Mouse (Mus musculus): Measurements from ENCODE around the gene Spon1. TPM values are rescaled to one million over a fixed set of nuclear protein-coding genes. Genes with fewer than 3 reads are reported as not detected.

The Spon1 gene
- polyA plus RNA-seq, 1 experiment from 2014 or later: 79.7 TPM

DNA sequence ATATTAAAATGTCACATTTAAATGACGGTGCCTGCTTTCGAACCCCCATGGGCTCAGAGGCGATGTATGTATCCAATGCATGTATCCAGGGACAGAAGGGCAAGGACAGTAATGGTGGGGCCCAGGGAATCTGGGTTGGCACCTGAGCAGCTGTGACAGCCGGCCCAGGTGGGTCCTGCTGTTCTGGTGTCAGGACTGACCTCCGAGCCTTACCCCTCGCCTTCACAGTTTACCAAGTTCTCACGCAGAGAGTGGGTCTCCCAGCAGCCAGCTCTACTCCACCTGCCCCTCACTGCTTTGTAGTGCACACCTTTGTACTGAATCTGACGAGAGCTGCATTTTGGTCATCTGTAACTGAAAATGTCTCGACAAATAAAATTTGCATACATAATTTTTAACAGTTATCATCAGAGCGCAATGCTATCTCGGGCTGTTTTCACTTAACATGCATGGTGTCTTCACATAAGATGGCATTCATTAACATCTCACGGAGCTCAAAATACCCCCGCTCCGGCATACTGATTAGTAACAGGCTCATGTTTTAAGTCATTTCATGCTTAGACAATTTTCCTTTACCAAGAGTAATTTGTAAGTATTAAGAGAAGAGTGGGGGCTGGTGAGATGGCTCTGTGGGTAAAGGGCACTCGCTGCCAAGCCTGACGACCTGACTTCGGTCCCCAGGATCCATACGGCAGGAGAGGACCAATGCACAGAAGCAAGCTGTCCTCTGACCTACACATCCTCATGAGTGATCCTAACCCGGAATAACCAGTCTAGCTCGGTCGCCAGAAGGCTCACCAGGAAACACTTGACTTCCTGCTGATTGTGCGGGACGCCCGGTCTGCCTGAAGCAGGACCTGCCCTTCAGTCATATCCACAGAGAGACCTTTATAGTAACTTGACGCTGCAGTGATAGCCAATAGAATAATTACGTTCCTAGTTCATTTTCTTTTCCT, 277.5 kb downstream of the Spon1 start:
- Histone ChIP-seq H3K27me3 (ENCODE audit: control insufficient read depth, insufficient read depth, low read length) (no peaks in the 10 kb centered on the region), H3K4me1 (ENCODE audit: control insufficient read depth, insufficient read depth, low read length) (peaks cover 33% of the 10 kb centered on the region), H3K9ac (ENCODE audit: low read depth, low read length) (no peak overlapping the region), H3K4me2 (no peak overlapping the region), H3K27ac (ENCODE audit: low read depth, low read length) (no peak overlapping the region), H3K9me3 (replicated peaks; ENCODE audit: control insufficient read depth, low read length) (no peaks in the 10 kb centered on the region), H3K4me3 (ENCODE audit: low read depth, low read length) (no peak overlapping the region), H3K36me3 (ENCODE audit: control insufficient read depth, insufficient read depth, low read length) (peaks cover 7% of the 10 kb centered on the region; the same call in 1 of the 2 replicates)
- 68% methylated on average over 26 of the region's 26 CpGs for WGBS (ENCODE audit: insufficient replicate concordance)
- no peak for ATAC-seq (replicated peaks; ENCODE audit: insufficient number of reproducible peaks, low FRiP score, low TSS enrichment)

DNA sequence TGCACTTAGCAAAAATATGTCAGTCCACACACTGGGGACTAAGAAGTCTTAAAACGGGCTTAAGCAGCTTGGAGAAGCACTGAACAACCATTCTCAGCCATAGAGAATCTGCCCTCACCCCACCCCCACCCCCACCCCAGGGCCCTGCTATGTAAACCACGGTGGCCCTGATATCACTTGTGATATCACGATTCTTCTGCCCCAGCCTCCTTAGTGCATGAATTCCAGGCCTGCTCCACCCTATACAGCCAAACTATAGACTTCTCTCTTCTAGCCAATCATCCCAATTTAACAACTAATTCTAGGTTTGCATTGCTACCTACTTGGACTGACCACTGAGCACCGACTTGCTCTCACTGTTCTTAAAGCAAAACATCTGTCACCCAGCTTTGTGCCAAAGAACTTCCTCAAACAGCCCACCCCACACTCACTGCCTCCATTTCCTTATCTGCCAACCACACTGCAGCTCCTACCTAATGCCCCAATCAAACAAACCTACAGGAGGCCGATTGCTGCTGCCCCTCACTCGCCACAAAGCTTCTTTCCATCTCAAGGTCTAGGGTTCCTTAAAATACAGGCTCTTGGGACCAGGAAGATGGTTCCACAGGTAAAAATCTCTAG, 278.2 kb downstream of the Spon1 start:
- H3K9ac ChIP-seq (ENCODE audit: low read depth, low read length): no peak overlapping the region
- H3K27ac ChIP-seq (ENCODE audit: low read depth, low read length): no peak overlapping the region
- H3K4me1 ChIP-seq (ENCODE audit: control insufficient read depth, insufficient read depth, low read length): peaks cover 29% of the 10 kb centered on the region
- no peak overlapping the region for H3K4me3 ChIP-seq (ENCODE audit: low read depth, low read length)
- no peaks in the 10 kb centered on the region for H3K27me3 ChIP-seq (ENCODE audit: control insufficient read depth, insufficient read depth, low read length)
- H3K4me2 ChIP-seq: no peak overlapping the region
- H3K9me3 ChIP-seq (replicated peaks; ENCODE audit: control insufficient read depth, low read length): no peaks in the 10 kb centered on the region
- H3K36me3 ChIP-seq (ENCODE audit: control insufficient read depth, insufficient read depth, low read length): peaks cover 7% of the 10 kb centered on the region; the same call in 1 of the 2 replicates
- 55% methylated on average over 6 of the region's 6 CpGs for WGBS (ENCODE audit: insufficient replicate concordance)
- no peak for ATAC-seq (replicated peaks; ENCODE audit: insufficient number of reproducible peaks, low FRiP score, low TSS enrichment)

DNA sequence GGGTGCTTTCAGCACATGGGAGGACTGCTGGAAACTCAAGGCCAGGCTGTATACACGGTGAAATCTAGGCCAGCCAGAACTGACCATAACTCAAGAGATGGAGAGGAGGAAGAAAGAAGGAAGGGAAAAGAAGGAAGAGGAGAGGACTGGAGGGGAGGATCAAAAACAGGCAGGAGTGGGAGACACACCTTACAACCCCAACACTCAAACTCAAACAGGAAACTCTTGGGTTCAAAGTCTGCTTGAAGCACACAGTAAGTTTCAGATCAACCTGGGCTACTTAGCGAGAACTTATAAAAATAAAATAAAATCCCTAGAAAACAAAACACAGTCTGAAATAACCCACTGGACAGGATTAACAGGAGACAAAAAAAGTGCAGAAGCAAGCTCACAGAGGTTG, 280.0 kb downstream of the Spon1 start:
- Histone ChIP-seq H3K4me1 (ENCODE audit: control insufficient read depth, insufficient read depth, low read length) (peaks cover 27% of the 10 kb centered on the region), H3K4me2 (no peak overlapping the region), H3K9me3 (replicated peaks; ENCODE audit: control insufficient read depth, low read length) (no peaks in the 10 kb centered on the region), H3K9ac (ENCODE audit: low read depth, low read length) (no peak overlapping the region), H3K36me3 (ENCODE audit: control insufficient read depth, insufficient read depth, low read length) (0 out of 2 replicates have a peak, but pooled peaks cover 2% of the 10 kb centered on the region), H3K27ac (ENCODE audit: low read depth, low read length) (no peak overlapping the region), H3K27me3 (ENCODE audit: control insufficient read depth, insufficient read depth, low read length) (no peaks in the 10 kb centered on the region), H3K4me3 (ENCODE audit: low read depth, low read length) (no peak overlapping the region)
- no peak for ATAC-seq (replicated peaks; ENCODE audit: insufficient number of reproducible peaks, low FRiP score, low TSS enrichment)
- 65% methylated on average over 2 of the region's 2 CpGs for WGBS (ENCODE audit: insufficient replicate concordance)

DNA sequence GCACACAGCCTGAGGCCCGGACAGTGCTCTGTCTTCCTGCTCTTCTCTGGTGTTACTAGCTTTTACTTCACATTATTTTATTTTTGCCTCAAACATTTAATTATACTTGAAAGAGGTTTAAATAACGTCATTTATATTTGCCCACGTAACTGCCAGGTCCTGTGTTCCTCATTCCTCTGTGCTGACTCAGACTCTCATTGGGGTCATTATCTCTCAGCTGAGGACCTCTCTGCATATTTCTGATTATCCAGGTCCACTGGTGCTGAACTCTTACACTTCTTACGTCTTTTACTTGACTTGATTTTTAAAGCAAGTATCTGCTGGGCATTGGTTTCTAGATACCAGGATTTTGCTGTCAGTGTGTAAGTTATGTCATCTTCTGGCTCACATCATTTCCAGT, 287.9 kb downstream of the Spon1 start:
- H3K27me3 ChIP-seq (ENCODE audit: control insufficient read depth, insufficient read depth, low read length): no peaks in the 10 kb centered on the region
- no peak for ATAC-seq (replicated peaks; ENCODE audit: insufficient number of reproducible peaks, low FRiP score, low TSS enrichment)
- H3K4me3 ChIP-seq (ENCODE audit: low read depth, low read length): no peak overlapping the region
- 0 out of 2 replicates have a peak overlapping the region, but pooled peaks have one; percentile 12 for H3K27ac ChIP-seq (ENCODE audit: low read depth, low read length)
- H3K4me2 ChIP-seq: no peak overlapping the region
- no peaks in the 10 kb centered on the region for H3K9me3 ChIP-seq (replicated peaks; ENCODE audit: control insufficient read depth, low read length)
- 44% methylated on average over 4 of the region's 4 CpGs for WGBS (ENCODE audit: insufficient replicate concordance)
- H3K9ac ChIP-seq (ENCODE audit: low read depth, low read length): no peak overlapping the region
- peaks cover 19% of the 10 kb centered on the region; the same call in 1 of the 2 replicates for H3K4me1 ChIP-seq (ENCODE audit: control insufficient read depth, insufficient read depth, low read length)
- peaks cover 2% of the 10 kb centered on the region; the same call in 1 of the 2 replicates for H3K36me3 ChIP-seq (ENCODE audit: control insufficient read depth, insufficient read depth, low read length)

DNA sequence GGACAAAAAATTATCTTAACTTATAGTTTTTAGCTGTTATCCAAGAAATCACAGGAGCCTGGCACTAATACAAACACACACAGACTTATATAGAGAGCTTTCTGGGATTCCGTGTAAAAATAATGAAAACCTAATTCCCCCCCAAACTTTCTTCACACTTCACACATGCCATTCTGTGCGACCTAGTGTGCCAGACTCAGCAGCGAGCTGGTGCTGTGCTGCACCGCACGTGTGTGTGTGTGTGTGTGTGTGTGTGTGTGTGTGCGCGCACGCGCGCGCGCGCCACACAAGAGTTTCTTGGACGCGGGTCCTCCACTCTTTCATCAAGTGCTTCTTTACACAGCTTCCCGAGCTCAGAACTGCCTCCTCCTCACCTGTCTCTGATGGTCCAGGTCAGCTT, 292.4 kb downstream of the Spon1 start:
- Histone ChIP-seq H3K4me2 (no peak overlapping the region), H3K9me3 (replicated peaks; ENCODE audit: control insufficient read depth, low read length) (no peaks in the 10 kb centered on the region), H3K36me3 (ENCODE audit: control insufficient read depth, insufficient read depth, low read length) (peaks cover 2% of the 10 kb centered on the region; the same call in 1 of the 2 replicates), H3K27ac (ENCODE audit: low read depth, low read length) (no peak overlapping the region), H3K27me3 (ENCODE audit: control insufficient read depth, insufficient read depth, low read length) (no peaks in the 10 kb centered on the region), H3K4me1 (ENCODE audit: control insufficient read depth, insufficient read depth, low read length) (peaks cover 11% of the 10 kb centered on the region; the same call in 1 of the 2 replicates), H3K4me3 (ENCODE audit: low read depth, low read length) (no peak overlapping the region), H3K9ac (ENCODE audit: low read depth, low read length) (no peak overlapping the region)
- no peak for ATAC-seq (replicated peaks; ENCODE audit: insufficient number of reproducible peaks, low FRiP score, low TSS enrichment)
- 93% methylated on average over 16 of the region's 16 CpGs for WGBS (ENCODE audit: insufficient replicate concordance)

DNA sequence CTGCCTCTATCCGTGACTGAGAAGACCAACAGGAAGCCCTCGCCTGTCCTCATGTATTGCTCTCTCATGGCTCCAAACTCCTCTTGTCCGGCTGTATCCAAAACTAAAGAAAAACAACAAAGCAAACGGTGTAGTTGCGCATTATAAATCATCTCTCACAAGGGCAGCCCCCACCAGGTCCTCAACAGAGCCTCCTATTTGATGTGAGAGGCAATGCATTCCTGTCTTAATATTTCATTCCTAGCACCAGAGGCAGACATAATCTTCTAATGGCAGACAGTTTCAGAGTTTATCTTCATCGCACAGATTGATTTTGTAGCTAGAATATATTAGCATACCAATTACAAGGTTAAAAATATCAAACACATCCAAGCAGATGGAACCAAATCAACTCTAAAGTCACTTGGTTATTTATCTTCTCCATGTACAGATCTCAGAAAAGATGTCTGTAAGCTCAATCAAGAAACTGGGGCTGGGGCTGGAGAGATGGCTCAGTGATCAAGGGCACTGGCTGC, 293.2 kb downstream of the Spon1 start:
- H3K27ac ChIP-seq (ENCODE audit: low read depth, low read length): no peak overlapping the region
- H3K9ac ChIP-seq (ENCODE audit: low read depth, low read length): no peak overlapping the region
- H3K4me3 ChIP-seq (ENCODE audit: low read depth, low read length): no peak overlapping the region
- WGBS (ENCODE audit: insufficient replicate concordance): 86% methylated on average over 6 of the region's 6 CpGs
- H3K4me2 ChIP-seq: no peak overlapping the region
- ATAC-seq (replicated peaks; ENCODE audit: insufficient number of reproducible peaks, low FRiP score, low TSS enrichment): no peak
- H3K9me3 ChIP-seq (replicated peaks; ENCODE audit: control insufficient read depth, low read length): no peaks in the 10 kb centered on the region
- peaks cover 2% of the 10 kb centered on the region; the same call in 1 of the 2 replicates for H3K36me3 ChIP-seq (ENCODE audit: control insufficient read depth, insufficient read depth, low read length)
- H3K27me3 ChIP-seq (ENCODE audit: control insufficient read depth, insufficient read depth, low read length): no peaks in the 10 kb centered on the region
- H3K4me1 ChIP-seq (ENCODE audit: control insufficient read depth, insufficient read depth, low read length): peaks cover 9% of the 10 kb centered on the region; the same call in 1 of the 2 replicates

DNA sequence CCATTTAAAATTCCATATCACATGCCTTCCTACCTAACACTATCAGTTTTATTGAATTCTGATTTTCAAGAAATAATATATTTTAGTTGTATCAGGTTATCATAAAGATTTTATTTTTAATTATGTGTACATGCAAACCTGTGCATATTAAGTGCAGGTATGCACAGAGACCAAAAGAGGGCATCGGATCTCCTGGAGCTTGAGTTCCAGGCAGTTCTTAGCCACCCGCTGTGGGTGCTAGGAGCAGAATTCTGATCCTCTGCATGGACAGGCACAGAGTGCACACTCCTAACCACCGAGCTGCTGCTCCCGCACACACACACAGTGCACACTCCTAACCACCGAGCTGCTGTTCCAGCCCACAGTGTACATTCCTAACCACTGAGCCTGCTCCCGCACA, 294.6 kb downstream of the Spon1 start:
- H3K4me3 ChIP-seq (ENCODE audit: low read depth, low read length): no peak overlapping the region
- no peaks in the 10 kb centered on the region for H3K27me3 ChIP-seq (ENCODE audit: control insufficient read depth, insufficient read depth, low read length)
- no peak overlapping the region for H3K4me2 ChIP-seq
- peaks cover 2% of the 10 kb centered on the region; the same call in 1 of the 2 replicates for H3K36me3 ChIP-seq (ENCODE audit: control insufficient read depth, insufficient read depth, low read length)
- no peak for ATAC-seq (replicated peaks; ENCODE audit: insufficient number of reproducible peaks, low FRiP score, low TSS enrichment)
- H3K9ac ChIP-seq (ENCODE audit: low read depth, low read length): no peak overlapping the region
- WGBS (ENCODE audit: insufficient replicate concordance): 93% methylated on average over 6 of the region's 6 CpGs
- no peaks in the 10 kb centered on the region for H3K9me3 ChIP-seq (replicated peaks; ENCODE audit: control insufficient read depth, low read length)
- H3K4me1 ChIP-seq (ENCODE audit: control insufficient read depth, insufficient read depth, low read length): peaks cover 20% of the 10 kb centered on the region
- H3K27ac ChIP-seq (ENCODE audit: low read depth, low read length): no peak overlapping the region

DNA sequence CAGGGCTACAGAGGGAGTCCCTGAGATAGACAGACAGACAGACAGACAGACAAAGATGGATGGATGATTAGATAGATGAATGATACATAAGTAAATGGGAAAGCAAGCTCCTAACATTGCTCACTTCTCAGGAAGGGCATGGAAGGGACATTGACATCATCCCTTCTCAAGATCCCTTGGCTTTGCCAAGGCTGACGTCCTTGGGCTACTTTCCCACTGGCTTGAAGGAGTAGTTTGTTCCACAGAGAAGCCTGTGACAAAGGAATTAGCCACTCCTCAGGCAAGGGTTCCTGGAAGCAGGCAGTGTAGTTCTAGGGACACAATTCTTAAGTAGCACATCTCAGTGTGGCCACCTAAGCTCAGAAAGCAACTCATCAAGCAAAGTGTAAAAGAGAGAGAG, 296.7 kb downstream of the Spon1 start:
- Histone ChIP-seq H3K4me2 (no peak overlapping the region), H3K4me1 (ENCODE audit: control insufficient read depth, insufficient read depth, low read length) (peaks cover 32% of the 10 kb centered on the region), H3K27me3 (ENCODE audit: control insufficient read depth, insufficient read depth, low read length) (no peaks in the 10 kb centered on the region), H3K27ac (ENCODE audit: low read depth, low read length) (no peak overlapping the region), H3K4me3 (ENCODE audit: low read depth, low read length) (no peak overlapping the region), H3K36me3 (ENCODE audit: control insufficient read depth, insufficient read depth, low read length) (peaks cover 2% of the 10 kb centered on the region; the same call in 1 of the 2 replicates), H3K9me3 (replicated peaks; ENCODE audit: control insufficient read depth, low read length) (no peaks in the 10 kb centered on the region), H3K9ac (ENCODE audit: low read depth, low read length) (no peak overlapping the region)
- no peak for ATAC-seq (replicated peaks; ENCODE audit: insufficient number of reproducible peaks, low FRiP score, low TSS enrichment)
- WGBS (ENCODE audit: insufficient replicate concordance): 63% methylated on average over 1 of the region's 1 CpGs
